In the genomic region with DNA sequence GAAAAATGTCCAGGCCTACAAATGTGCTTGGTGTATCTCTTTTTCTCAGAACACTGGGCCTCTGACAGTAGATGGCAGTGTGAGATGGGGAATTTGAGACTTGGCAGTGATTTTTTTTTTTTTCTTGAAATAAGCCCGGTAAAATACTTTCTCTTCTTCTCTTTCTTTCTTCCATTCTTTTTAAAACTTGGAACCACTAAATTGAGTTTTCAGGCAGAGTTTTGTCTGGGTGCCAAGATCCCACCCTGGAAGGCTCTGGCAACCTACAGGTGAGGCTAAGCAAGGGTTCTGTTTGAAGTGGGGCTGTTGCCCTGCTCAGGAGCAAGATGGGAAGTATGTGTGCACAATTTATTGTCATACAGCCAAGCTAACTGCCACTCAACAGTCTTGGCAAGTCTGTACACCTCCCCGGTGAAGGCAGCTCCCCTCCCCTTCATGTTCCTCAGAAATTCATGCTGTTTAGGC, we compare ENCODE assay signal across 8 mouse cellular contexts.
DNase-seq lines count a peak whose midpoint lies in the region; ATAC-seq and TF ChIP-seq lines count a peak whose summit lies in the region.

No protein-coding gene starts in this region.

- no peaks in the 10 kb centered on the region for H3K36me3 ChIP-seq in heart, embryonic 12.5 days
- no peaks in the 10 kb centered on the region for H3K36me3 ChIP-seq in forebrain, embryonic 16.5 days (ENCODE audit: control insufficient read depth, insufficient read depth)
- H3K36me3 ChIP-seq in limb, embryonic 15.5 days, result no peaks in the 10 kb centered on the region
- H3K36me3 ChIP-seq in thymus, adult 2 months (ENCODE audit: control insufficient read depth, insufficient read depth, low read length), result no peaks in the 10 kb centered on the region

- TF ChIP-seq CTCF in thymus, adult 2 months (IDR thresholded peaks at IDR 0.05; ENCODE audit: borderline replicate concordance, control insufficient read depth, extremely low read depth, insufficient read depth, low read length, poor library complexity), result no peak

- no peak overlapping the region for H3K9ac ChIP-seq in heart, embryonic 12.5 days
- no peak overlapping the region for H3K9ac ChIP-seq in forebrain, embryonic 16.5 days (replicated peaks; ENCODE audit: low read depth, low read length)
- H3K9ac ChIP-seq in limb, embryonic 15.5 days, result no peak overlapping the region

- no peak overlapping the region for H3K4me3 ChIP-seq in heart, embryonic 12.5 days
- H3K4me3 ChIP-seq in forebrain, embryonic 16.5 days (replicated peaks; ENCODE audit: low read length), result no peak overlapping the region
- no peak overlapping the region for H3K4me3 ChIP-seq in limb, embryonic 15.5 days
- no peak overlapping the region for H3K4me3 ChIP-seq in thymus, adult 2 months (ENCODE audit: control insufficient read depth, insufficient read depth, low read length)

- no peaks in the 10 kb centered on the region for H3K4me1 ChIP-seq in heart, embryonic 12.5 days (replicated peaks)
- H3K4me1 ChIP-seq in forebrain, embryonic 16.5 days (replicated peaks; ENCODE audit: control insufficient read depth, insufficient read depth, low read length), result peaks cover 5% of the 10 kb centered on the region
- peaks cover 5% of the 10 kb centered on the region; the same call in 1 of the 2 replicates for H3K4me1 ChIP-seq in limb, embryonic 15.5 days
- H3K4me1 ChIP-seq in thymus, adult 2 months (replicated peaks; ENCODE audit: control insufficient read depth, insufficient read depth, low read length), result no peaks in the 10 kb centered on the region

- TF ChIP-seq POLR2A in thymus, adult 2 months (IDR thresholded peaks at IDR 0.05; ENCODE audit: control insufficient read depth, extremely low read depth, insufficient read depth, low read length, poor library complexity), result no peak

- 31% methylated on average over 2 of the region's 2 CpGs for WGBS in heart, embryonic 12.5 days
- WGBS in forebrain, embryonic 16.5 days, result 9% methylated on average over 2 of the region's 2 CpGs
- WGBS in limb, embryonic 15.5 days, result 2% methylated on average over 2 of the region's 2 CpGs
- WGBS in thymus, adult 2 months, result 51% methylated on average over 2 of the region's 2 CpGs

- H3K27ac ChIP-seq in heart, embryonic 12.5 days (ENCODE audit: poor library complexity, severe bottlenecking), result no peak overlapping the region
- H3K27ac ChIP-seq in forebrain, embryonic 16.5 days (ENCODE audit: low read length), result no peak overlapping the region
- 0 out of 2 replicates have a peak overlapping the region, but pooled peaks have one; percentile 0 for H3K27ac ChIP-seq in limb, embryonic 15.5 days
- no peak overlapping the region for H3K27ac ChIP-seq in thymus, adult 2 months (ENCODE audit: control insufficient read depth, insufficient read depth, low read length)

- H3K4me2 ChIP-seq in heart, embryonic 12.5 days, result peak overlapping the region; percentile 33; the same call in 1 of the 2 replicates
- H3K4me2 ChIP-seq in forebrain, embryonic 16.5 days (ENCODE audit: low read length), result 0 out of 2 replicates have a peak overlapping the region, but pooled peaks have one; percentile 18
- H3K4me2 ChIP-seq in limb, embryonic 15.5 days, result no peak overlapping the region

- no peaks in the 10 kb centered on the region for H3K9me3 ChIP-seq in heart, embryonic 12.5 days (replicated peaks)
- H3K9me3 ChIP-seq in forebrain, embryonic 16.5 days (ENCODE audit: control insufficient read depth, low read length), result no peaks in the 10 kb centered on the region
- no peaks in the 10 kb centered on the region for H3K9me3 ChIP-seq in limb, embryonic 15.5 days

- no peak for ATAC-seq in heart, embryonic 12.5 days (ENCODE audit: insufficient number of reproducible peaks, low FRiP score)
- peak; percentile 84 for ATAC-seq in forebrain, embryonic 16.5 days
- ATAC-seq in limb, embryonic 15.5 days (ENCODE audit: insufficient number of reproducible peaks, low FRiP score, low TSS enrichment, low read depth), result peak; percentile 76; the same call in 1 of the 2 replicates

- no peaks in the 10 kb centered on the region for H3K27me3 ChIP-seq in heart, embryonic 12.5 days (replicated peaks)
- no peaks in the 10 kb centered on the region for H3K27me3 ChIP-seq in forebrain, embryonic 16.5 days (replicated peaks; ENCODE audit: control insufficient read depth, insufficient read depth, low read length)
- H3K27me3 ChIP-seq in limb, embryonic 15.5 days, result no peaks in the 10 kb centered on the region; the same call in 1 of the 2 replicates
- H3K27me3 ChIP-seq in thymus, adult 2 months (ENCODE audit: control insufficient read depth, insufficient read depth, low read length), result no peaks in the 10 kb centered on the region

- no peak for DNase-seq in heart, adult 8-10 months (ENCODE audit: low spot score)
- peak; percentile 8 for DNase-seq in right cerebral cortex, adult 18-20 months
- no peak for DNase-seq in right cerebral cortex, postnatal 25 days
- no peak for DNase-seq in thymus, adult 2 months
- no peak for DNase-seq in gastrocnemius, postnatal 25 days
